Mouse (Mus musculus) E14TG2a.4 (cell line): ENCODE results near the gene Adgrf2.

Source experiments
- CTCF ChIP-seq: conservative IDR thresholded peaks from 2 replicates; pipeline ENCODE4 v1.5.1; 2014; ENCODE audit warnings: low read length
- NANOG ChIP-seq: IDR thresholded peaks from 2 replicates; pipeline ENCODE4 v1.6.1; 2014; ENCODE audit warnings: borderline replicate concordance, low read length, mixed read lengths

DNA sequence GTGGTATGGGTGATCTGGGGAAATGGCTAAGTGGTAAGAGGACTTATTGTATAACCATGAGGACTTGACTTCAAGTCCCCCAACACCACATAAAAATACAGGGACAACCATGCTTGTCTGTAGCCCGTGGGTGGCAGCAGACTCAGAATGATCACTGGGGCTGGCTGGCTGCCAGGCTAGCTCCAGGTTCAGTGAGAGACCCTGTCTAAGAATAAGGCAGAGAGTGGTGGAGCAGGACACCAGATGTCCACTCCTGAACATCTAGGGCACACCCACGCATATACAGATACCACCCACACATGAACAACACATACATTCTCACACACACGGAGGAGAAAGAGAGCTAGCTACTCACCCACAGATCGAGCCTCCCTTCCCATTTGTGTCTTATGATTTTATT lies 47.2 kb downstream of the Adgrf2 start:
- no peak for TF ChIP-seq CTCF
- TF ChIP-seq NANOG: no peak
